Mouse (Mus musculus): ENCODE data around the gene Rere.
"Not testable (repeated sequence)": the region's sequence is repeated elsewhere in the genome, so short reads cannot be mapped to it uniquely, and the experiment has no call there.

The Rere gene

DNA sequence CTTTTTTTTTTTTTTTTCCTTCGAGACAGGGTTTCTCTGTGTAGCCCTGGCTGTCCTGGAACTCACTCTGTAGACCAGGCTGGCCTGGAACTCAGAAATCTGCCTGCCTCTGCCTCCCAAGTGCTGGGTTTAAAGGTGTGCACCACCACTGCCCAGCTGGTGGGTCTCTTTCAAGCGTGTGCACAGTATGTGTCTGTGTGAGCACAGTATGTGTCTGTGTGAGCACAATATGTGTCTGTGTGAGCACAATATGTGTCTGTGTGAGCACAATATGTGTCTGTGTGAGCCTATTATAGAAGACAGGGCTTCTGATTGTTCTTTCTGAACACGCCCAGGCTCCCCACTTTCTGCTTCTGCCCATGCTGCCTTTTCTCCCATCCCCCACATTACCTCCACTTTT, 275.8 kb downstream of the Rere start:
- not testable (repeated sequence) for DNase-seq

DNA sequence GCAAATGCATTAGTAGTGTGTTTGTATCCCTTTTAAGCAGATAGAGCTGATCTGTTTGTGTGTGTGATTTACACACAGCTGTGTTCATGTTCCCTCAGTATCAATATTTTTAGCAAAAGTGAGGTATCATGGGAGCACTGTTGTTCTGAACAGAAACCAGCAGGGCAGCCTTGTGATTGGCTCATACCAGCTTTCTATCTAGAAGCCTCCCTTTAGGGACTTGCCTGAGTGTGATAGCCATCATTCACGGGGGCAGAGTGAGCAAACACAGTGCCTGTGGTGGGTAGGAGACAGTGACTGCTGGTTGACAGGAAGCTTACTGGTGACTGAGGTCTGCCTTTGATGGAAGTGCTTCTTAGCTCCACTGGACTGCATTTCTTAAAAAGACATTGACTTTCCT, 276.5 kb downstream of the Rere start:
- no peak for DNase-seq

DNA sequence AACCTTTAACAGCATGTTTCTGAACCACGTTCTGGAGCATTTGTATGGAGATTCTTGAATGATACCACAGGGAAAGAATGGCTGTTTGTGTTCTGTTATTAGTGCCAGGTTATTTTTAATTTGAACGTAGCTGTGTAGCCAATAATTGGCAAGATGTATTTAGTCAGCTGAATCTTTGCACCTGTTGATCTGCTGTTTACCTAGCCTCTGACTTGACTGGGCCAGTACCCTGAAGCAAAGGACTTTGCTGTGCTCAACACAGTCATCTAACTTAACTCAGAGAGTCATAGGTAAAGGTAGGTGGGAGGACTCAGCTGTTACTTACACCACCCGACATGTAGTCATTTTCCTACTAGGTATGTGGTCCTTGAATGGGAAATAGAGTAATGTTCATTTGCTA, 278.1 kb downstream of the Rere start:
- no peak for DNase-seq

DNA sequence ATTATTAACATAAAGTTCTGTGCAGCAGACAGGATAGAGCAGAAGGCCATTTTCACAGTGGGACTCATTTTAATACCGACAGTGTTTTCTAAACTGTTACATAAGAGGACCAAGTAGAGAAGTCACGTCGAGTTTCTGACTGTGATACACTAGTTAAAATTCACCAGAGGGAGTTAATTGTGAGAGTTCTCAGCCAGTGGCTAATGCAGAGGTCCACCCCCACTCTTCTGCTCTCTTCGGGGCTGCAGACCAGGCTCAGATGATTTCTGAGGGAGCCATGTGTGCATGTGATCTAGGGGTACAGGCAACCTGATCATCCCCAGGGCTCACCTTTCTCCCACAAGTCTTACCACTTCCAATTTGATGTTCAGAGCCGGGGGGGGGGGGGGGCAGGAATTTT, 281.8 kb downstream of the Rere start:
- DNase-seq = peak; percentile 37

DNA sequence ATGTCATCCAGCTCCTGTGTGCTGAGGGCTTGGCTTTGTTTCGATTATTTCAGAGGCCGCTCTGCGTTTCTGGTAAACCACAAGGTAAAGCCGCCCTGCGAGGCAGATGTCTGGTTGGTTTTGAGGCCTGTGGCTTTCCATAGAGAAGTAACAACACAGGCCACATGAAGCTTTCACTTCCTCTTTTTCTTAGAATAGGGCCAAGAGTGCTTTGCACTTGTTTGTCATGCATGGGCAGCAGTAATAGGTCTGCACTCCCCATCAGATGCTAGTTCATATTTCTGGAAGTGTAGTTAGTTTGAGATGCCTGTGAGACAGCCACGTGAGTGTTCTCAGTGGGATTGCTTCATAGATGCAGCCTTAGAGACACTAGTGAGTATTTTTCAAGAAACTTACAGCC, 284.7 kb downstream of the Rere start:
- peak; percentile 28 for DNase-seq

DNA sequence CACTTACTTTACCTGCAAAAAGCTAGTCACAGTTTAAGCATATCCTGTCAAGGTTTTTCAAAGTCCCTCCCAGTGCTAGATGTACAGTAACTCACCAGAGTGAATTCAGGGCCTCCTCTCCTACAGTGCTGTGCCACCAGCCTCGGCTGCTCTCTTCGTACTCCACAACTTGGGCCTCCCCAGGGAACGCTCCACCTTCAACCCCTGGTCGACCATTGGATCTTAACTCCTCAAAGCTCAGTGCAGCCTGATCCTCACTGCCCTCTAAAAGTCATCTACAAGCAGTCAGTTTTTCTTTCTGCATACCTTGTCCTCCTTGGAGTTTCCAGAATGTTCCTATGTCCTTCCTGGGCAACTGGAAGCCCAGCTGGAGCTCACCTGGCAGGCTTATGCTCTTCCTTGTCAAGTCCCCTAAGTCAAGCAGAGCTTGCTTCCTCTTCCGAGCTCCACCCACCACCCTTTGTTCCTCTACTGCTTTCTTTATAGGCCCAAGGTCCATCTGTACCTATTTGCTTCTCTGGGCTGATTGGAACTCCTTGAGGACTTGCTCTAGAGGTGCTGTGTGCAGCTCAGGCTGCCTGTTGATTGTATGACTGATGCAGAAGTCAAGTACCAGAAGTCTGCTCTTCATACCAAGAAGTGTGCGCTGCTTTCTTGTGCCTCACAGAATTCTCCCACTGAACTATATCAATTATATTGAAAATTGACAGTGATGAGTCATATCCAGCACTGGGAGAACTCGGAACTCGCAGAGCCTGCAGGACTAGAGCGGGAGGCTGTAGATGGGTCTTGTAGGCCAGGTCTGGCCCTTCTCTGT, 287.1 kb downstream of the Rere start:
- peak; percentile 64 for DNase-seq

DNA sequence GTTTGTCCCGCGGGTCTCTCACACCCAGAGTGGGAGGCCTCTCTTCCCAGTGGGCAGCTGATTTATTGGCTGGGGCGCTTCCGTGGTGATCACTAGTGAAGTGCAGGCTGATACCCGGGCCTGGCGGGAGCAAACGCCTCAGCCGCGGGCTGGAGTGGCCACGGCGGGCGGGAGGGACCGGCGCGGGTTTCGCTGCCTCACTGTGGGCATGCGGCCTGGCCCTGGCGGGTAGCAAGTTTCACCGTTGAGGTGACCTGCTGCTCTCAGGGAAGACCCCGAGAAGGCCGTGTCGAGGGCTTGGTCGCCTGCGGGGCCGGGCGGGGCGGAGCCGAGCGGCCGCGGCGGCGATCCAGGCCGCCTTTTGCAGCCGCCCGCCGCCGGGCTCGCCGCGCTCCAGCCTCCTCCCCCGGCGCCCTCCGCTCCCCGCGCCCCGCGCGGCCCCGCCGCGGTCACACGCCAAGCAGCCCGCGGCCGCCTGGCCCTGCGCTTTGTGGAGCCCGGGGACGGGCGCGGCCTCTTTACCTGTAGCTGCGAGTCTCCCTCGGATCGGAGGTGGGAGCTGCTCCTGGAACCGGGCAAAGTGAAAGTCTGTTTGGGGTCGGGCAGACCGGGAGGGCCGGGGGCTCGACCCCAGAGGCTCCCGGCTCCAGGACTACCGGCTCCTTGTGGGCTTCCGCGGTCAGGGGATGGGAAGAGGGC, 287.8 kb downstream of the Rere start:
- peak; percentile 87 for DNase-seq

DNA sequence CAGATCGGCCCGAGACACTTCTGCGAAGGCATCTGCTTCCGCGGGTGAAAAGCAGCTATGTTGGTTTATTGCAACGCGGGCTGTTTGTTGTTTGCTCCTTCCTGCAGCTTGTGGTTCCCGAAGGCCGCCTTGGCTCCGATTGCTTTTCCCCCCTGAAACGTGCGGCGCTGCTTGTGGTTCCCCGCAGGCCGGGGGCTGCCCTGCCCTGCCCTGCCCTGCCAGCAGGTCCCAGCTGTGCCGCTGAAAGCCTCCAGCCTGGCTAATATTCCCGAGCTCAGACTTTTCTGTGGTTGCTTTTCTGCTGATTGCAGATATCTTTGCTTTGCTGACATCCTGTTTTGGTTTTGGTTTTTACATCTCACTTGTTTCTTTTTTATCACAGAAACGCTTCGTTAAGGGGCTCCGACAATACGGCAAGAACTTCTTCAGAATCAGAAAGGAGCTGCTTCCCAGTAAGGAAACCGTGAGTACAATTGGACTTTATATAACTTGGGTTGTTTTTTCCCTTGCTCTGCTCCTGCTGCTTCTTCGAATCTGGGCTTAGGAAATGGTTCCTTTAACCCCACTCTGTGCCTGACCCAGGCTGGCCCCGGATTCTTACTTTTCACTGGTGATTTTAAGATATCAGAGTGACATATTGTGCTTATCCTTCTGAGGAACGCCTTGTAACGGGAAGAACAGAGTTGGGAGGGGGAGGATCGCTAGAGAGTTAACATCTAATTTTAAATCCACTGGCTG, 288.6 kb downstream of the Rere start:
- DNase-seq = peak; percentile 30

DNA sequence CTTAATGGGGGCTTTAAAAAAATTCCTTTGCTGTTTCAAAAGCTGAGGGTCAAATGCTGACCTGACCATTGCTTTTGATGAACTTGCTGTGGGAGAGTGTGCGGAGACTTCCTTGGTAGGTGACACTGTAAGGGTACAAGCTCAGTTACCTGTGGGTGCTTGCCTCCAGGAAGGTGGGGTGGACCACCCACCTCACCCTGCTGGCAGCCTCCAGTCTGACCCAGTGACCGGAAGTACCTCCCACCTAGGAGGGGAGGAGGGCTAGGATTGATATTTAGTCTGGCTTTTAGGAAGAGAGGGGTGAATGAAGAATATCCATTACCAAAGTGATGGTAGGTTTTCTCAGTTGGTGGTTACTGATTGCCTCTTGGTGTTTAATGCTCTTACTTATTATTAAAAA, 289.3 kb downstream of the Rere start:
- DNase-seq = peak; percentile 43

DNA sequence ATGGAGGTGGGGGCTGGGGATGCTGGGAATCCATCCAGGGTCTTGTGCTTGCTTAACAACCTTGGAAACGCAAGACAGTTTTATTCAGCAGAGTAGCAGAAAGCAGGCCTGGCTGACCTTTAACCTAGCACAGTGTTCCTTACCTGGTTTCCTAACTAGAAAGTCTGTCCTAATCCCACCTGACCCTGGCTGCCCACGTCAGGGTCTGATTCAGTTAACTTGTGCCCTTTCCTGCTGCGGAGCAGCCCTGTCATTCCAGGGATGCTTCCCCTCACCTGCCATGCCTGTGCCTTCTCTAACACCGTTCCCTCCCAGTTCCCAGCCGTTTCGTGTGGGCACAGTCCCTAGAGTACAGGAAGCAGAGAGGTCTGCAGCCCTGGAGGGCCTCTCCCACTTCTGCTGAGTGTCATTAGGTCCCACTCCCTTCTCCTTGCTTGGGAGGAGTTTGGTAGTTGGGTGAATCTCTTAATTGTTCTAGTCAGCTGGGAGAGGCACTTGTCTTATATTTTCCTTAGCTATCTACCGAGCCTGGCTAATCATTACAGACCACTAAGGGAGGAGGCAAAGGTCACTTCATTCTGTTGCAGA, 290.8 kb downstream of the Rere start:
- DNase-seq = peak; percentile 68

DNA sequence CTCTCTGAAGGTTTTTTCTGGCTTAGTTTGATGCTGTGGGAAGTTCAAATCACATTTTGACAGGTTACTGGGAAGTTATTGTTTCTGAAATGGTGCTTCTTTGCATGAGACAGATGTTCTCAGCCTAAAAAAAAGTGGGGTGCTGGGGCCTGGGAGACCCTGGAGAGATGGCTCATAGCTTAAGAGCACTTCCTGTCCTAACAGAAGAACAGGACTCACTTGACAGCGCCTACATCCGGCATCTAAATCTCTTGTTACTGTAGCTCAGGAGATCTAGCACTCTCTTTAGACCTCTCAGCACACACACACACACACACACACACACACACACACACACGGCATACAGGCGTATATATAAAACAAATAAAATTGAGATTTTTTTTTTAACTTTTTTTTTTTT, 291.5 kb downstream of the Rere start:
- DNase-seq = peak; percentile 27

DNA sequence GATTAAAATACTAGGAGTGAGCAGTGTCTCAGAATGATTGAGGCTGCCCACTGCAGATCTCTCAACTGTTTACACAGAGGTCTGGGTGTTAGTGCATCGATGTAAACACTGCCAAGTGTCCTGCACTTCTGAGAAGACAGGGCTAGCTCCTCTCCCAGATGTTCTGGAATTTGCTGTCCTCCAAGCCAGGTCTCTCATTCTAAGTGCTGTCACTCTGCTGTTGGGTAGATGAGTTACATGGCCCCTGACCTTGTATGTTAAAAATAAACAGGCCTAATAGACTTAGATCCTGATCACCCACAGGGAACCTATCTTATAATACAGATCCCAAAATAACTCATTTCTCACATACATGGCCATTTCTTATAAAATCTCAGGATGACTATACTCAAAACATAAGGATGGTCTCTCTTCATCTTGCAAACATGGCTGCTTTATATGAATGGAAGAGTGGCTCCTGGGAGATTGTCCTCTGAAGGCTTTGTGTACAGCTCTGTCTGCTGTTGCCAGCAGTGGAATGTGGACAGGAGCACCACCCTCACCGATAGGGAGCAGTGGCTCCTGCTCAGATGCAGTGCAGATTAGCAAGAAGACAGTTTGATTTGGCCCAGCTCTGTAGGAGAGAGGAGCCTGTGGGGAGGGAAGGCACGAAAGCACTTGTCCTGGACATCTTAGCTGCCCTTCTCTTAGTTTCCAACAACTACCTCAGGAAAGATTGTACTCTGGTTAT, 294.1 kb downstream of the Rere start:
- DNase-seq = peak; percentile 65

DNA sequence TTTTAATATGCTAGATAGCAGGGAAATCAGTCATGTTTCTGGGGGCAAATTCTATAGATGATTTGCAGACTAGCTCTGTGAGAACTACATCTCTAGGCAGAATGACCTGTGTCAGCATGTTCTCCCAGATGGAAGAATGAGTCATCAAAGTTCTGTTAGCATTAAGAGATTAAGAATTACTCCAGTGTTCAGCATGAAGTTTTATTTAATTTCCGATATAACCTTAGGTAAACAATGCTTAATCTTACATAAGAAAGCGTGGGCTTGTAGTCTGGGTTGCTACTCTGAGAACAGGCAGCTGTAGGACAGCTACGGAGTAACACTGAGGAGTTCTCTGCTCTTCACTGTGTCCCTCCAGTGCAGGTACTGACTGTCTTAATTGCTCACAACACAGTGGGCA, 294.9 kb downstream of the Rere start:
- peak; percentile 32 for DNase-seq

DNA sequence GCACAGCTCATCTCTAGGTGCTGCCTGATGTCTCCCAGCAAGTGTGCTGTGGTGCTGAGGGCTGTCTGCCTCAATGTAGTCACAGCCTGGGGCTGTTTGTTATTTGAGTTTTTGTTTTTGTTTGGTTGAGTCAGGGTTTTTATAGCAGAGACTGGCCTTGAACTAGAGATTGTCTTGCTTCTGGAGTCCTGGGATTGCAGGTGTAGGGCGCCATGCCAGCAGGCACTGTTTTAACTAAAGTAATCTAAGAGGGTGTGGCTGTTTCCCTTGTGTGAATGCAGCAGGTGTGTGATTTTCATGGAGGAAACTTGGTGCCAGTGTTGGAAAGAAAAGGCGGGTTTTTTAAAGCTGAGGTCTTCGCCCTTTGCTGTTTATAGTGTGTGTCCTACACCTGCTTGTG, 296.6 kb downstream of the Rere start:
- no peak for DNase-seq

DNA sequence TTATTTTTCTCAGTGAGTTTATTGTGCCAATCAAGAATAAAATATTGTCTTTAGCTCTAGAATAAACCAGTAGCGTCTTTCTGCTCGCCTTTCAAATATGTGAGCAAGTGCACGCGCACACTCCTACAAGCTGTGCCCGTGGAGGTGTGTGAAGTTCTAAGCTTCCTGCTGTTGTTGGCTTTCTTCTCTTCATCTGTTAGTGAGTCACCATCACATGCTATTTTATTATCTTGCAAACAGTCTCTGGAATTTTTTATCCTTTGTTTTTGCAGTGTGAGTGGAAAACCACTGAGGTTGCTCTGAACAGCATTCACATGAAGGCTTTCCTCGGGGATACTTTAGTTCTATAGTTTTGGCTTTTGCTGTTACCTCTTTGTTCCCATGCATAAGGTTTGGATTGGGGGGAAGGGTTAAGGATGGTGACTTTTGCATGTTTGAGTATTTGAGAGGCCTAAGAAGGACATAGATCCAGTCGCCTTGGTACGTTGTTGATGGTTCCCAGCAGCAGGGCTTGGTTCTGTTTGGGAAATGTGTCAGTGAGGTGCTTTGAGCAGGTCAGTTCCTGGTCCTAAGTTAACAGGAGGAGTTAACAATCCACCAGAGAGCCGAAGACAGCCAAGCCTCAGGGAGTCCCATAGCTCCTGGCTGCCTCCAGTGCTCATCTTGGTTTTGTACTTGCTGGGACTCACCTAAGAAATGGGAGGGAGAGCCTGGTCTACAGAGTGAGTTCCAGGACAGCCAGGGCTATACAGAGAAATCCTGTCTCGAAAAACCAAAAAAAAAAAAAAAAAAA, 300.7 kb downstream of the Rere start:
- no peak for DNase-seq

DNA sequence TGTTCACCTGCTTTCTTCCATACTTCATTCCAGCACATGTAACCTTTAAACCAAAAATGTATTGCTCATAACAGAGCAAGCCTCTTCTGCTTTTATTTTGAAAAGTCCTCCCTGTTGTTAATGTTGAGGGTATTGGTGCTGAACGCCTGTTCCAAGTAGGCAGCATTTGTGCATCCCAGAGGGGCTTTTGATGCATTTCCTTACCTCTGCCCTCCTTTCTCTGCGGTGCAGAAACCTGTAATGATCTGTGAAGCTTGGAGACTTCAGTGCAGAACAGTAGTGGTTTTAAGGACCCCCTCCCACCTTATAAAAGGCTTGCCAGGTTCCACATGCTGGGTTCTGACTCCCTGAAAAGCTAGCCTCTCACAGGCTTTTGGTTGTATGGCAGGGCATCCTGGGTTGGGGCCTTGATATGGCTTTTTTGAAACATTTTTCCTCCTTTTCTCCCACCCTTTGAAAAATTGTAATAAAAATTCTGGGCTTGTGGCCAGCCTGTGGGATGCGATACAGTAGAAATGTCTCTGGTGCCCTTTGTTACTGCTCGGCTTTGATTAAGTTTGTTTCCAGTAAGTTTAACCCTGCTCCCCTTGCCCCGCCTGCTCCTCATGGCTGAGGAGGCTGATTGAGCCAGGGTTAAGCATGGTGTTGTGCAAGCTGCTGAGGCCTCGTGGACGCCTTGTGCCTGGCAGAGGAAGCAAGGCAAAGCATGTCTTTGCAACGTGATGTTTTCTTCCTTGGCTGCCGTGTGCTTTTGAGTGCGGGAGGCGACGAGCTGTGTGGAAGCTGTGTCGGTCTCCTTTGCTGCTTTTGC, 301.7 kb downstream of the Rere start:
- peak; percentile 88 for DNase-seq

DNA sequence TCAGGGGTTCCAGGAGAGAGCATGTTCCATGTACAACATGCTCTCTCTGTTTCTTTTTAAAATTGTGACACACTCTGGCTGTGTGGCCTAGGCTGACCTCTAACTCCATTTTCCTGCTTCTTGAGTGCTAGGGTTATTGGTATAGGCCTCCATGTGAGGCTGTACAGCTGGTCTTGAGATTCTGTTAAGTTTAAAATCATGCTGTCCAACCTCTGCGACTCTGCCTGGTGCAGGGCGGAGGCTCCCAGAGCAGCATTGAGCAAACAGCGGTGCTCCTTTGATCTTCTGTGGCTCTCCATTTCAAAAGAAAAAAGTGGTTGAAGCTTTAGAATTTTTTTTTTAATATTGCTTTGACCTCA, 302.3 kb downstream of the Rere start:
- DNase-seq = no peak

DNA sequence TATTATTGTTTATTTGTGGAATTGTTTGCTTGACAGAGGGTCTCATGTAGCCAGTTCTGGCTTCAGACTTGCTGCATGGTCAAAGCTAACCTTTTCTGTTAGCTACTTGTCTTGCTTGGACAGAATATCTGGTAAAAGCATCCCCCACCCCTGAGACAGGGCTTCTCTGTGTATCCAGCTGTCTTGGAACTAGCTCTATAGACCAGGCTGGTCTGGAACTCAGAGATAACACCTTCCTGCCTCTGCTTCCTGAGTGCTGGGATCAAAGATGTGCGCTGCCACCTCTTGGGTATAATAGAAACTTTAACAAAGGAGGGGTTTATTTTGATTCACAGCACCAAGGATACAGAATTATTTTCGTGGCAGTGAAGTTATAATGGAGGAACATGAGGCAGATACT, 304.4 kb downstream of the Rere start:
- no peak for DNase-seq

DNA sequence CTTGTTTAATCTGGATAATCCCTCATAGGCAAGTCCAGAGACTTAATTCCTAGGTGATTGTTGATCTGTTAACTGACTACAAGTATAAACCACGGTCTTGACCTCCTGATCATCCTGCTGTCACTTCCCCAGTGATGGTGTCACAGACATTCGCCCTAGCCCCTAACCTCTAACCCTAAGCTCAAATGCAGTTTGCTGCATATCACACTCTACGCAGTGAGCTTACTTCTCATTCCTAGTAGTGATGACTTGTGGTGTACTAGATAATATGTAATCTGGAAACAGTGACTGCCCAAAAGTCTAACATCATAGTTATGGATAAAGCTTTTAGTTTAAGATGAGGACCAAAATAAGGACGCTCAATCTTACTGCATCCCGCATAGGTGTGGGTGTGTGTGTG, 304.8 kb downstream of the Rere start:
- no peak for DNase-seq

DNA sequence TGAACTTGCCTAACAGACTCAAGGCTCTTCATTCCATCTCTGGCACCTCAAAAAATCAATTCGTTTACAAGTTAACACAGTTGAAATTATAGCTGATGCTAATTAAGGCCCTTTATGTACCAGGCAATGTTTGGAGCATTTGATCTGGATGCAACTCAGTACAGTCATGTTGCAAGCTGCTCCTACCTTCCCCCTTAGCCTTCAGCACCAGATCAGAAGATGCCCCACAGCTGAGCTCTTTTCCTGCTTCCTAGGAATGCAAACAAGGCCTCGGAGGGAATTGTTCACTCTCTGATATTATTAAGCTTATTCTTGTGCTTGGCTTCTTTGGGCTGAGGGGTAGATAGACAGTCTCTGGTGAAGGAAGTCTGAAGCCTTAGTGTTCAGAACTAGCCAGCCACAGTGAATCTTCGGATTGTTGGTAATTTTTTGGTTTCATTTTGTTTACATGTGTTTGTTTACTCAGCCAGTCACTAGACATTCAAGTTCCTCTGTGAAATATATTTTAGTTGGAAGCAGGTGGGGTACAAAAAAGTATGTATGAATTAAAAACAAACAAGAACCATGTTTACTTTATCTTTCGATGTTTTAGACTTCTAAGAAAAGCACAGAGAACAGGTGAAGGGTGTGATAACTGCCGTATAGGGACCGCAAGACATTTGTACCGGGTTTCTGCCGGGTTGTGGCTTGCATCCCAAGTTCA, 306.3 kb downstream of the Rere start:
- DNase-seq = no peak

DNA sequence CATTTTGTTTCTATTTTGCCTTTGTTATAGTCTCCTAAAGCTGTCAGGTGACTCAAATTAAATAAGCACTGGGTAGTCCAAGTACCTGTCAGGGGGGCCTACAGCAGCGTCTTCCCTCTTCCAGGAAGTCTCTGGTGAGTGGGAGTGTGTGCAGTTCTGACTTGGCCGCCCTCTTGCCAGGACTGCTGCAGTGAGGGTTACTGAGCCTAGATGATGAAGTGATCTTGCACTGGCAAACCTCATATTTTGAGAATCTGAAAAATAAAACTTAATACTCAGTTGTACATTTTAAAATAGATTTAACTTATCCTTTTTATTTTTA, 306.8 kb downstream of the Rere start:
- DNase-seq = no peak

Measured in kidney, postnatal 14 days (tissue).